Mouse (Mus musculus) stomach, embryonic 14.5 days (tissue): ENCODE results near the gene B3gat3. TPM values are rescaled to one million over a fixed set of nuclear protein-coding genes. Genes with fewer than 3 reads are reported as not detected.

ENCODE experiments used
- ATAC-seq: fragments of 200-750 bp; cut with Nextera tagmentation; 2 replicates; pipeline ENCODE4 v1.8.0; 2017; ENCODE audit warnings: low read depth, moderate TSS enrichment; ENCODE audit not compliant: insufficient number of reproducible peaks, insufficient read depth, low FRiP score
- H3K27ac ChIP-seq: fragments of 300-500 bp; sonication (generic); 2 replicates; pipeline ENCODE4 v1.5.1; 2014; ENCODE audit warnings: mild to moderate bottlenecking, low read length, moderate library complexity, mixed read lengths
- H3K27me3 ChIP-seq: fragments of 300-500 bp; sonication (generic); 2 replicates; pipeline ENCODE4 v1.6.1; 2014; ENCODE audit warnings: low read length, control low read depth, mixed read lengths; ENCODE audit not compliant: control insufficient read depth, insufficient read depth
- H3K36me3 ChIP-seq: fragments of 300-500 bp; sonication (generic); 2 replicates; pipeline ENCODE4 v1.6.1; 2014; ENCODE audit warnings: mild to moderate bottlenecking, control low read depth, low read length, moderate library complexity, mixed read lengths; ENCODE audit not compliant: control insufficient read depth, insufficient read depth
- H3K4me1 ChIP-seq: fragments of 300-500 bp; sonication (generic); 2 replicates; pipeline ENCODE4 v1.6.1; 2014; ENCODE audit warnings: low read length, control low read depth, mixed read lengths; ENCODE audit not compliant: control insufficient read depth, insufficient read depth
- H3K4me2 ChIP-seq: fragments of 300-500 bp; sonication (generic); replicated peaks from 2 replicates; pipeline ENCODE4 v1.6.1; 2014; ENCODE audit warnings: low read depth, low read length, control low read depth
- H3K4me3 ChIP-seq: fragments of 300-500 bp; sonication (generic); 2 replicates; pipeline ENCODE4 v1.5.1; 2014; ENCODE audit warnings: low read depth, low read length, control low read depth
- H3K9ac ChIP-seq: fragments of 300-500 bp; sonication (generic); replicated peaks from 2 replicates; pipeline ENCODE4 v1.6.1; 2014; ENCODE audit warnings: low read depth, mild to moderate bottlenecking, control low read depth, low read length, moderate library complexity, mixed read lengths
- H3K9me3 ChIP-seq: fragments of 300-500 bp; sonication (generic); 2 replicates; pipeline ENCODE4 v1.6.1; 2016; ENCODE audit warnings: low read depth, low read length, control low read depth; ENCODE audit not compliant: control insufficient read depth
- WGBS: fragments of 180-500 bp; shearing (Covaris S2); extraction: QIAGEN DNeasy Blood & Tissue Kit; methylation state at CpG from one replicate; pipeline ENCODE4 v1.1.7; 2014; 5-methylcytosine and 5-hydroxymethylcytosine counted together
- polyA plus RNA-seq: library from polyadenylated mRNA; unstranded; fragments of >200 nt; fragmentation: Nextera tagmentation; extraction: Ambion mirVana; gene quantifications from 2 replicates; pipeline ENCODE4 v1.2.1, GENCODE M21; 2014

Gene B3gat3
- polyA plus RNA-seq, 1 experiment from 2014 or later = 35.7 TPM

GRCm38 (mm10) chr19:8942276-8942964 is 22.2 kb downstream of the B3gat3 start:
- H3K9ac ChIP-seq = peak overlapping the region; percentile 98
- H3K4me2 ChIP-seq = peak overlapping the region; percentile 64
- H3K27me3 ChIP-seq = no peaks in the 10 kb centered on the region
- H3K9me3 ChIP-seq = no peaks in the 10 kb centered on the region
- H3K36me3 ChIP-seq = peaks cover 44% of the 10 kb centered on the region
- WGBS = under 1% methylated on average over 46 of the region's 46 CpGs
- peaks cover 24% of the 10 kb centered on the region for H3K4me1 ChIP-seq
- H3K27ac ChIP-seq = peak overlapping the region; percentile 99
- peak; percentile 47 for ATAC-seq
- peak overlapping the region; percentile 98 for H3K4me3 ChIP-seq

DNA sequence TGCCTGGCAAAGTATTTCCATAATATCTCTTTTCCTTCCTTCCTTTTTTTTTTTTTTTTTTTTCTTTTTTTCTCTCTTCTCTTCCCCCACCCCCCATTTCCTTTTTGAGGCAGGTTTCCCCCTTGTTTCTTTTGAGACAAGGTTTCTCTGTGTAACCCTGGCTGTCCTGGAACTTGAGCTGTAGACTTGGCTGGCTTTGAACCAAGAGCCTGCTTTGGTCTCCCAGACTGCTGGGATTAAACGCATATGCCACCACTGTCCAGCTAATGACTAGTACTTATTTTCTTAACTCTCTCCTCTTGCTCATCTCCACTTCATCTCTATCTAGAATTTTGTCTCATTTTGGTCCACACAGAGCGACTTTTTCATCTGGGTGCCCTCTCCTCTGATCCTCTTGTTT is 22.9 kb downstream of the B3gat3 start:
- ATAC-seq = no peak
- Histone ChIP-seq H3K9ac (peak overlapping the region; percentile 98), H3K4me1 (peaks cover 24% of the 10 kb centered on the region), H3K27ac (peak overlapping the region; percentile 99), H3K4me3 (peak overlapping the region; percentile 98), H3K9me3 (no peaks in the 10 kb centered on the region), H3K4me2 (peak overlapping the region; percentile 64), H3K27me3 (no peaks in the 10 kb centered on the region), H3K36me3 (peaks cover 46% of the 10 kb centered on the region)
- WGBS = 66% methylated on average over 2 of the region's 2 CpGs

DNA sequence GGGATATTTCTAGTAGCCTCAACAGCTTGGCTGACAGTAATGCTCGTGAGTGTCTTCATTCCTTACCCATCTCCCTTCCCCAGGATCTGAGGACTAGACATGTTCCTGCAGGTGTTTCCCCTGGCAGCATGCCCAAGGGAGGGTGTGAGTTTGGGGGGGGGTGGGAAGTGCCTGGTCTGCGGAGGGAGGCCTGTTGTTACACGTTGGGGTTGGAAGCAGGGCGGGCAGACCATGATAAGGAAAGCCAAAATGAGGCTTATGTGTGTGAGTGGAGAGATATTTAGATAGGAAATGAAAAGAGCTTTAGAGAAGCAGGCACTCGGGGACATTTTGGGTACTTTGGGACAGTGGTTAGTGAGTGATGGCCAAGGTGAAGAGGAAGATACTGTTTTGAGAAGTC is 23.9 kb downstream of the B3gat3 start:
- no peak for ATAC-seq
- no peaks in the 10 kb centered on the region for H3K27me3 ChIP-seq
- no peak overlapping the region for H3K9ac ChIP-seq
- peak overlapping the region; percentile 64 for H3K4me2 ChIP-seq
- 37% methylated on average over 5 of the region's 5 CpGs for WGBS
- peak overlapping the region; percentile 29; the same call in 1 of the 2 replicates for H3K27ac ChIP-seq
- H3K9me3 ChIP-seq = no peaks in the 10 kb centered on the region
- peak overlapping the region; percentile 17; the same call in 1 of the 2 replicates for H3K4me3 ChIP-seq
- peaks cover 50% of the 10 kb centered on the region for H3K36me3 ChIP-seq
- H3K4me1 ChIP-seq = peaks cover 24% of the 10 kb centered on the region

GRCm38 (mm10) chr19:8944750-8945149 is 24.6 kb downstream of the B3gat3 start:
- peak overlapping the region; percentile 15; the same call in 1 of the 2 replicates for H3K4me3 ChIP-seq
- 23% methylated on average over 5 of the region's 5 CpGs for WGBS
- peaks cover 24% of the 10 kb centered on the region for H3K4me1 ChIP-seq
- no peak for ATAC-seq
- H3K4me2 ChIP-seq = peak overlapping the region; percentile 64
- 0 out of 2 replicates have a peak overlapping the region, but pooled peaks have one; percentile 10 for H3K9ac ChIP-seq
- H3K27me3 ChIP-seq = no peaks in the 10 kb centered on the region
- H3K36me3 ChIP-seq = peaks cover 50% of the 10 kb centered on the region
- H3K9me3 ChIP-seq = no peaks in the 10 kb centered on the region
- no peak overlapping the region for H3K27ac ChIP-seq

DNA sequence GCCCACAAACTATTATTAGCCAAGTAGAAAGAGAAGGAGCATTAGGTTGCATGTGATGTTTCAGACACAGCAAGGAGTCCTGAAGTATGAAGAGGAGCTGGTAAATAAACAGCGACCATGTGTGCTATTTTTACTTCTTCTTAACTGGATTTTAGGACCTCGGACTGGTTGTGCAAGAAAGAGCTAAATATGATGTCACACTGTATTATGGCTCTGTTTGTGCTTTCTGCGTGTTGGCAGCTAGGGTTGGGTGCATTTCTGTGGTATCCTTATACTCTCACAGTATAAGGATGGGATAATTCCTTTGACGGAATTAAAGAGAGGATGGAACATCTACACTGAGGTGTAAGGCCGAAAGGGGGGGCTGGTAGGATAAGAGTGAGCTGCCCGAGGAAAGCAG is 25.1 kb downstream of the B3gat3 start:
- WGBS = 80% methylated on average over 6 of the region's 6 CpGs
- Histone ChIP-seq H3K36me3 (peaks cover 51% of the 10 kb centered on the region), H3K4me2 (peak overlapping the region; percentile 64), H3K9me3 (no peaks in the 10 kb centered on the region), H3K27me3 (no peaks in the 10 kb centered on the region), H3K9ac (0 out of 2 replicates have a peak overlapping the region, but pooled peaks have one; percentile 10), H3K27ac (no peak overlapping the region), H3K4me3 (peak overlapping the region; percentile 15; the same call in 1 of the 2 replicates), H3K4me1 (peaks cover 24% of the 10 kb centered on the region)
- no peak for ATAC-seq

DNA sequence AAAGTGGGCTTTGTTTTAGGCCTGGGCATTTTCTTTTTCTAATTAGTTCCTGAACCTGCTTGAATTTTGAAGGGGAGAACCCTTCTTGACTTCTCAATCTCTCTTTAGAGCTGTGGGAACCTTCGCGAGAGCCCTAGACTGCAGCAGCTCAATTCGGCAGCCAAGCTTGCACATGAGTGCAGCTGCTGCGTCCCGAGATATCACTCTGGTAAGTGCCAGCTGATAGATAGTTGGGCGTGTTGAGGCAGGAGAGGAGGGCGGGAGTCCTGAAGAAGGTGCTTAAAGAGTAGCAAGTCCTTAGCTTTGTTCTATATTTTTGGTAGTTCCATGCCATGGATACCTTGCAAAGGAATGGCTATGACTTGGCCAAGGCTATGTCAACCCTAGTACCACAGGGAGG is 26.8 kb downstream of the B3gat3 start:
- Histone ChIP-seq H3K4me3 (no peak overlapping the region), H3K9ac (no peak overlapping the region), H3K4me2 (no peak overlapping the region), H3K4me1 (peaks cover 24% of the 10 kb centered on the region), H3K9me3 (no peaks in the 10 kb centered on the region), H3K36me3 (peaks cover 68% of the 10 kb centered on the region), H3K27me3 (no peaks in the 10 kb centered on the region), H3K27ac (no peak overlapping the region)
- ATAC-seq = no peak
- WGBS = 92% methylated on average over 7 of the region's 7 CpGs

- peaks cover 9% of the 10 kb centered on the region for H3K4me1 ChIP-seq
- ATAC-seq = no peak
- H3K27me3 ChIP-seq = no peaks in the 10 kb centered on the region
- no peak overlapping the region for H3K4me3 ChIP-seq
- no peak overlapping the region for H3K4me2 ChIP-seq
- 95% methylated on average over 5 of the region's 5 CpGs for WGBS
- H3K9ac ChIP-seq = no peak overlapping the region
- H3K36me3 ChIP-seq = peaks cover 64% of the 10 kb centered on the region
- H3K27ac ChIP-seq = no peak overlapping the region
- H3K9me3 ChIP-seq = no peaks in the 10 kb centered on the region
These were observed 30.0 kb downstream of the B3gat3 start for GRCm38 (mm10) chr19:8950190-8950589.

- Histone ChIP-seq H3K4me3 (no peak overlapping the region), H3K9me3 (no peaks in the 10 kb centered on the region), H3K27ac (no peak overlapping the region), H3K4me2 (no peak overlapping the region), H3K4me1 (peaks cover 5% of the 10 kb centered on the region; the same call in 1 of the 2 replicates), H3K36me3 (peaks cover 50% of the 10 kb centered on the region), H3K9ac (no peak overlapping the region), H3K27me3 (no peaks in the 10 kb centered on the region)
- no peak for ATAC-seq
- WGBS = 92% methylated on average over 9 of the region's 9 CpGs
These were observed 32.1 kb downstream of the B3gat3 start for GRCm38 (mm10) chr19:8952241-8952640.
